Mouse (Mus musculus) liver, embryonic 14.5 days (tissue): ENCODE data around the gene Tom1l2. TPM values are rescaled to one million over a fixed set of nuclear protein-coding genes. Genes with fewer than 3 reads are reported as not detected.

Experiments
- ATAC-seq: fragments of 200-750 bp; cut with Nextera tagmentation; 2 replicates; pipeline ENCODE4 v1.8.0; 2017; ENCODE audit warnings: moderate number of reproducible peaks, mild to moderate bottlenecking, moderate library complexity; ENCODE audit not compliant: insufficient read depth
- DNase-seq, 3 experiments: peaks; one replicate each; pipeline ENCODE4 v3.0.0-alpha.2; 2012 to 2013; ENCODE audit warnings: low read depth in 3 of 3, low spot score in 3 of 3
- H3K27ac ChIP-seq: fragments of 300-500 bp; sonication (generic); 2 replicates; pipeline ENCODE4 v1.5.1; 2014; ENCODE audit warnings: moderate library complexity, mild to moderate bottlenecking, control low read depth, inconsistent platforms
- H3K27me3 ChIP-seq: fragments of 300-500 bp; sonication (generic); 2 replicates; pipeline ENCODE4 v1.6.1; 2014; ENCODE audit warnings: mild to moderate bottlenecking, low read length, moderate library complexity; ENCODE audit not compliant: control insufficient read depth, insufficient read depth
- H3K36me3 ChIP-seq: fragments of 300-500 bp; sonication (generic); replicated peaks from 2 replicates; pipeline ENCODE4 v1.6.1; 2014; ENCODE audit warnings: low read depth; ENCODE audit not compliant: control insufficient read depth, insufficient read depth
- H3K4me1 ChIP-seq, 2 experiments: fragments of 200-500 bp in 1 of 2; fragments of 300-500 bp in 1 of 2; sonication (generic) in 1 of 2; replicated peaks; 2 replicates each; pipeline ENCODE4 v1.6.1; 2012 to 2014; ENCODE audit warnings: antibody characterized with exemption in 1 of 2, inconsistent platforms in 1 of 2, low read length in 1 of 2; ENCODE audit not compliant: control insufficient read depth in 2 of 2, insufficient read depth in 2 of 2
- H3K4me2 ChIP-seq: fragments of 300-500 bp; sonication (generic); 2 replicates; pipeline ENCODE4 v1.6.1; 2014; ENCODE audit warnings: low read depth, mild to moderate bottlenecking, control low read depth, moderate library complexity
- H3K4me3 ChIP-seq, 2 experiments: fragments of 200-500 bp in 1 of 2; fragments of 300-500 bp in 1 of 2; sonication (generic) in 1 of 2; 2 replicates each; pipeline ENCODE4 v1.5.1; 2012 to 2014; ENCODE audit warnings: low read depth in 2 of 2, low read length in 2 of 2, mild to moderate bottlenecking in 2 of 2, control low read depth in 1 of 2, inconsistent platforms in 1 of 2, moderate library complexity in 1 of 2; ENCODE audit not compliant: insufficient read depth in 1 of 2
- H3K9ac ChIP-seq: fragments of 300-500 bp; sonication (generic); replicated peaks from 2 replicates; pipeline ENCODE4 v1.6.1; 2014; ENCODE audit warnings: mild to moderate bottlenecking, control low read depth, moderate library complexity
- H3K9me3 ChIP-seq: fragments of 300-500 bp; sonication (generic); 2 replicates; pipeline ENCODE4 v1.6.1; 2016; ENCODE audit warnings: low read length, mixed read lengths; ENCODE audit not compliant: control insufficient read depth
- CTCF ChIP-seq: IDR thresholded peaks from 2 replicates; pipeline ENCODE4 v1.5.1; 2016; ENCODE audit warnings: antibody characterized with exemption, low read depth, control low read depth
- EP300 ChIP-seq: IDR thresholded peaks from 2 replicates; pipeline ENCODE4 v1.6.1; 2016; ENCODE audit warnings: antibody characterized with exemption, low read depth
- WGBS: fragments of 180-500 bp; shearing (Covaris S2); extraction: QIAGEN DNeasy Blood & Tissue Kit; methylation state at CpG from one replicate; pipeline ENCODE4 v1.1.7; 2014; ENCODE audit not compliant: insufficient replicate concordance; 5-methylcytosine and 5-hydroxymethylcytosine counted together
- polyA plus RNA-seq, 2 experiments: library from polyadenylated mRNA; depleted of rRNA in 1 of 2; stranded (reverse) in 1 of 2; unstranded in 1 of 2; fragments of >200 nt; fragmentation: Nextera tagmentation in 1 of 2; extraction: Ambion mirVana in 1 of 2; gene quantifications; 2 replicates each; pipeline versions ENCODE4 v1.2.1 to v1.2.3; 2012 to 2014

Tom1l2 gene
- polyA plus RNA-seq, 2 experiments, result 2.4 to 4.9 TPM

GRCm38 (mm10) chr11:60255181-60255580, 97.5 kb downstream of the Tom1l2 start:
- H3K27me3 ChIP-seq, result no peaks in the 10 kb centered on the region
- no peaks in the 10 kb centered on the region for H3K9me3 ChIP-seq
- WGBS, result 67% methylated on average over 3 of the region's 3 CpGs

GRCm38 (mm10) chr11:60254308-60254707, 98.4 kb downstream of the Tom1l2 start:
- no peaks in the 10 kb centered on the region for H3K36me3 ChIP-seq
- H3K9ac ChIP-seq, result no peak overlapping the region
- no peak overlapping the region for H3K4me2 ChIP-seq
- no peaks in the 10 kb centered on the region for H3K9me3 ChIP-seq
- H3K4me3 ChIP-seq, result no peak overlapping the region
- H3K27me3 ChIP-seq, result no peaks in the 10 kb centered on the region
- DNase-seq, result no peak
- no peak overlapping the region for H3K27ac ChIP-seq
- 84% methylated on average over 5 of the region's 5 CpGs for WGBS
- ATAC-seq, result no peak
- H3K4me1 ChIP-seq, result no peaks in the 10 kb centered on the region
- no peak for TF ChIP-seq CTCF
- no peak for TF ChIP-seq EP300

More at GRCm38 (mm10) chr11:60255181-60255580, 97.5 kb downstream of the Tom1l2 start:
- no peak overlapping the region for H3K4me3 ChIP-seq
- no peak for DNase-seq
- TF ChIP-seq EP300 (no peak), CTCF (no peak)
- H3K36me3 ChIP-seq, result no peaks in the 10 kb centered on the region
- no peak overlapping the region for H3K4me2 ChIP-seq
- no peak overlapping the region for H3K9ac ChIP-seq
- ATAC-seq, result no peak
- no peak overlapping the region for H3K27ac ChIP-seq
- no peaks in the 10 kb centered on the region for H3K4me1 ChIP-seq

GRCm38 (mm10) chr11:60253546-60253945, 99.2 kb downstream of the Tom1l2 start:
- H3K36me3 ChIP-seq, result no peaks in the 10 kb centered on the region
- H3K27me3 ChIP-seq, result no peaks in the 10 kb centered on the region
- H3K9ac ChIP-seq, result no peak overlapping the region
- H3K9me3 ChIP-seq, result no peaks in the 10 kb centered on the region
- no peaks in the 10 kb centered on the region for H3K4me1 ChIP-seq
- ATAC-seq, result no peak
- no peak overlapping the region for H3K4me2 ChIP-seq
- WGBS, result 85% methylated on average over 2 of the region's 2 CpGs
- H3K27ac ChIP-seq, result no peak overlapping the region
- no peak for TF ChIP-seq CTCF
- TF ChIP-seq EP300, result no peak
- H3K4me3 ChIP-seq, result no peak overlapping the region
- no peak for DNase-seq

- no peaks in the 10 kb centered on the region for H3K27me3 ChIP-seq
- WGBS, result 51% methylated on average over 6 of the region's 6 CpGs
- H3K36me3 ChIP-seq, result no peaks in the 10 kb centered on the region
- no peak overlapping the region for H3K9ac ChIP-seq
- no peak overlapping the region for H3K27ac ChIP-seq
- TF ChIP-seq CTCF (peak; percentile 83), EP300 (no peak)
- H3K4me3 ChIP-seq, result no peak overlapping the region
- H3K9me3 ChIP-seq, result no peaks in the 10 kb centered on the region
- H3K4me1 ChIP-seq, result peaks cover 0 to 3% of the 10 kb centered on the region in 2 experiments; a peak in 2 of 4 replicates
- no peak for ATAC-seq
- peak; percentile 16 to 45 (median 30) for DNase-seq
- H3K4me2 ChIP-seq, result no peak overlapping the region
Measured at GRCm38 (mm10) chr11:60250971-60251643, 101.6 kb downstream of the Tom1l2 start.

GRCm38 (mm10) chr11:60249885-60250284, 102.8 kb downstream of the Tom1l2 start:
- Histone ChIP-seq H3K4me2 (no peak overlapping the region), H3K4me1 (peaks cover 0 to 3% of the 10 kb centered on the region in 2 experiments; a peak in 2 of 4 replicates), H3K27me3 (no peaks in the 10 kb centered on the region), H3K36me3 (no peaks in the 10 kb centered on the region), H3K9ac (no peak overlapping the region), H3K27ac (no peak overlapping the region), H3K4me3 (no peak overlapping the region), H3K9me3 (no peaks in the 10 kb centered on the region)
- ATAC-seq, result no peak
- 74% methylated on average over 2 of the region's 2 CpGs for WGBS
- no peak for TF ChIP-seq EP300
- no peak for TF ChIP-seq CTCF
- no peak for DNase-seq
